Mouse (Mus musculus): ENCODE measurements around the gene Ifit1bl2. TPM values are rescaled to one million over a fixed set of nuclear protein-coding genes. Genes with fewer than 3 reads are reported as not detected.
"Not testable (repeated sequence)": the region's sequence is repeated elsewhere in the genome, so short reads cannot be mapped to it uniquely, and the experiment has no call there.

Gene Ifit1bl2
- total and polyA plus RNA-seq, 2 experiments from 2014 or later: 0.18 to 0.52 TPM

- peak overlapping the region; percentile 29 for H3K4me3 ChIP-seq (ENCODE audit: low read depth, low read length)
- no peak overlapping the region for H3K9ac ChIP-seq
- DNase-seq: peak; percentile 89
- no peaks in the 10 kb centered on the region; the same call in 1 of the 2 replicates for H3K4me1 ChIP-seq (ENCODE audit: insufficient read depth)
- peak; percentile 97 for ATAC-seq
- no peaks in the 10 kb centered on the region for H3K9me3 ChIP-seq (ENCODE audit: low read length)
- no peak overlapping the region for H3K27ac ChIP-seq (ENCODE audit: low read depth, low read length)
- 16% methylated on average over 13 of the region's 13 CpGs for WGBS
- H3K4me2 ChIP-seq (ENCODE audit: low read depth): peak overlapping the region; percentile 41
- TF ChIP-seq CTCF (IDR thresholded peaks at IDR 0.05; ENCODE audit: low read depth): peak; percentile 85
- no peaks in the 10 kb centered on the region for H3K36me3 ChIP-seq (ENCODE audit: insufficient read depth)
- H3K27me3 ChIP-seq (ENCODE audit: insufficient read depth, low read length): no peaks in the 10 kb centered on the region
These were observed 21.5 kb upstream of the Ifit1bl2 start for GRCm38 (mm10) chr19:34662067-34662507.

- no peak for ATAC-seq
- 32% methylated on average over 2 of the region's 2 CpGs for WGBS
- H3K27ac ChIP-seq (ENCODE audit: low read depth, low read length): no peak overlapping the region
- no peak overlapping the region for H3K4me3 ChIP-seq (ENCODE audit: low read depth, low read length)
- H3K4me1 ChIP-seq (ENCODE audit: insufficient read depth): no peaks in the 10 kb centered on the region; the same call in 1 of the 2 replicates
- no peak for DNase-seq
- no peaks in the 10 kb centered on the region for H3K9me3 ChIP-seq (ENCODE audit: low read length)
- no peaks in the 10 kb centered on the region for H3K27me3 ChIP-seq (ENCODE audit: insufficient read depth, low read length)
- H3K36me3 ChIP-seq (ENCODE audit: insufficient read depth): no peaks in the 10 kb centered on the region
- H3K9ac ChIP-seq: no peak overlapping the region
- no peak for TF ChIP-seq CTCF (IDR thresholded peaks at IDR 0.05; ENCODE audit: low read depth)
- H3K4me2 ChIP-seq (ENCODE audit: low read depth): no peak overlapping the region
These were observed 16.2 kb upstream of the Ifit1bl2 start for GRCm38 (mm10) chr19:34656511-34657298.

GRCm38 (mm10) chr19:34655227-34655805, 14.8 kb upstream of the Ifit1bl2 start:
- DNase-seq: no peak
- H3K4me3 ChIP-seq (ENCODE audit: low read depth, low read length): no peak overlapping the region
- no peaks in the 10 kb centered on the region for H3K9me3 ChIP-seq (ENCODE audit: low read length)
- no peak overlapping the region for H3K9ac ChIP-seq
- no peaks in the 10 kb centered on the region for H3K27me3 ChIP-seq (ENCODE audit: insufficient read depth, low read length)
- H3K4me2 ChIP-seq (ENCODE audit: low read depth): no peak overlapping the region
- WGBS: 90% methylated on average over 10 of the region's 10 CpGs
- no peak overlapping the region for H3K27ac ChIP-seq (ENCODE audit: low read depth, low read length)
- ATAC-seq: no peak
- H3K4me1 ChIP-seq (ENCODE audit: insufficient read depth): no peaks in the 10 kb centered on the region
- TF ChIP-seq CTCF (IDR thresholded peaks at IDR 0.05; ENCODE audit: low read depth): no peak
- H3K36me3 ChIP-seq (ENCODE audit: insufficient read depth): no peaks in the 10 kb centered on the region

- Histone ChIP-seq H3K4me1 (ENCODE audit: insufficient read depth) (no peaks in the 10 kb centered on the region), H3K4me3 (ENCODE audit: low read depth, low read length) (no peak overlapping the region), H3K9ac (no peak overlapping the region), H3K36me3 (ENCODE audit: insufficient read depth) (no peaks in the 10 kb centered on the region), H3K9me3 (ENCODE audit: low read length) (no peaks in the 10 kb centered on the region), H3K27ac (ENCODE audit: low read depth, low read length) (no peak overlapping the region), H3K27me3 (ENCODE audit: insufficient read depth, low read length) (no peaks in the 10 kb centered on the region), H3K4me2 (ENCODE audit: low read depth) (no peak overlapping the region)
- DNase-seq (no peak), ATAC-seq (no peak)
- WGBS: 89% methylated on average over 6 of the region's 6 CpGs
- TF ChIP-seq CTCF (IDR thresholded peaks at IDR 0.05; ENCODE audit: low read depth): no peak
These were observed 10.5 kb upstream of the Ifit1bl2 start for GRCm38 (mm10) chr19:34650997-34651396.

GRCm38 (mm10) chr19:34650276-34650675, 9.7 kb upstream of the Ifit1bl2 start:
- Histone ChIP-seq H3K9me3 (ENCODE audit: low read length) (no peaks in the 10 kb centered on the region), H3K4me1 (ENCODE audit: insufficient read depth) (no peaks in the 10 kb centered on the region), H3K27me3 (ENCODE audit: insufficient read depth, low read length) (no peaks in the 10 kb centered on the region), H3K4me3 (ENCODE audit: low read depth, low read length) (no peak overlapping the region), H3K9ac (no peak overlapping the region), H3K4me2 (ENCODE audit: low read depth) (no peak overlapping the region), H3K36me3 (ENCODE audit: insufficient read depth) (no peaks in the 10 kb centered on the region), H3K27ac (ENCODE audit: low read depth, low read length) (no peak overlapping the region)
- no peak for TF ChIP-seq CTCF (IDR thresholded peaks at IDR 0.05; ENCODE audit: low read depth)
- DNase-seq: no peak
- 84% methylated on average over 3 of the region's 3 CpGs for WGBS
- no peak for ATAC-seq

GRCm38 (mm10) chr19:34647630-34648029, 7.1 kb upstream of the Ifit1bl2 start:
- H3K4me1 ChIP-seq (ENCODE audit: insufficient read depth); H3K27ac ChIP-seq (ENCODE audit: low read depth, low read length); DNase-seq; H3K4me2 ChIP-seq (ENCODE audit: low read depth); H3K9ac ChIP-seq; H3K36me3 ChIP-seq (ENCODE audit: insufficient read depth); H3K9me3 ChIP-seq (ENCODE audit: low read length); H3K27me3 ChIP-seq (ENCODE audit: insufficient read depth, low read length); H3K4me3 ChIP-seq (ENCODE audit: low read depth, low read length); ATAC-seq: not testable (repeated sequence)
- 93% methylated on average over 7 of the region's 8 CpGs for WGBS

- no peak for DNase-seq
- H3K27me3 ChIP-seq (ENCODE audit: insufficient read depth, low read length): no peaks in the 10 kb centered on the region
- H3K4me1 ChIP-seq (ENCODE audit: insufficient read depth): no peaks in the 10 kb centered on the region
- WGBS: 85% methylated on average over 5 of the region's 5 CpGs
- H3K36me3 ChIP-seq (ENCODE audit: insufficient read depth): no peaks in the 10 kb centered on the region
- ATAC-seq: no peak
- no peak overlapping the region for H3K27ac ChIP-seq (ENCODE audit: low read depth, low read length)
- H3K9me3 ChIP-seq (ENCODE audit: low read length): no peaks in the 10 kb centered on the region
- no peak overlapping the region for H3K9ac ChIP-seq
- no peak overlapping the region for H3K4me3 ChIP-seq (ENCODE audit: low read depth, low read length)
- TF ChIP-seq CTCF (IDR thresholded peaks at IDR 0.05; ENCODE audit: low read depth): no peak
- no peak overlapping the region for H3K4me2 ChIP-seq (ENCODE audit: low read depth)
These were observed 2.1 kb upstream of the Ifit1bl2 start for GRCm38 (mm10) chr19:34642616-34643015.
